Mouse (Mus musculus) heart, postnatal 4 days (tissue): ENCODE results near the gene Jtb. TPM values are rescaled to one million over a fixed set of nuclear protein-coding genes. Genes with fewer than 3 reads are reported as not detected.

Experiments
- DNase-seq: peaks from one replicate; pipeline ENCODE4 v3.0.0; 2021
- microRNA-seq, 2 experiments: library from miRNA; unstranded; fragments of <30 nt; microRNA quantifications; one replicate each; pipeline ENCODE4 v1.2.0; 2021 to 2022
- total RNA-seq, 2 experiments: library from RNA; stranded (reverse); gene quantifications; 2 replicates each; pipeline ENCODE4 v1.2.3; 2021

The Jtb gene
- total RNA-seq, 2 experiments from 2014 or later, result 40.9 to 47.4 TPM

GRCm38 (mm10) chr3:90264687-90265033 lies 33.3 kb downstream of the Jtb start:
- no peak for DNase-seq

GRCm38 (mm10) chr3:90265034-90265931 lies 33.9 kb downstream of the Jtb start, which contains the start of gene Dennd4b:
Gene Dennd4b, plus strand, starts transcription at chr3:90265185.
- peak; percentile 98 for DNase-seq

- peak; percentile 26 for DNase-seq
These were observed 34.7 kb downstream of the Jtb start for GRCm38 (mm10) chr3:90265932-90266741.

- no peak for DNase-seq
These were observed 35.7 kb downstream of the Jtb start for GRCm38 (mm10) chr3:90266901-90267775.

- no peak for DNase-seq
These were observed 36.8 kb downstream of the Jtb start for GRCm38 (mm10) chr3:90268190-90268589.

GRCm38 (mm10) chr3:90268971-90269370 lies 37.6 kb downstream of the Jtb start:
- DNase-seq, result no peak

GRCm38 (mm10) chr3:90270784-90271183 lies 39.4 kb downstream of the Jtb start:
- DNase-seq, result no peak

- no peak for DNase-seq
These were observed 40.8 kb downstream of the Jtb start for GRCm38 (mm10) chr3:90272170-90272569.

GRCm38 (mm10) chr3:90273855-90274254 lies 42.5 kb downstream of the Jtb start:
- DNase-seq, result no peak

- no peak for DNase-seq
These were observed 43.9 kb downstream of the Jtb start for GRCm38 (mm10) chr3:90275286-90275685.

- DNase-seq, result no peak
These were observed 45.5 kb downstream of the Jtb start for GRCm38 (mm10) chr3:90276858-90277257.

GRCm38 (mm10) chr3:90277793-90278192 lies 46.4 kb downstream of the Jtb start:
- no peak for DNase-seq

GRCm38 (mm10) chr3:90278211-90278610 lies 46.8 kb downstream of the Jtb start:
- no peak for DNase-seq

GRCm38 (mm10) chr3:90279216-90279615 lies 47.8 kb downstream of the Jtb start:
- DNase-seq, result no peak

- no peak for DNase-seq
These were observed 48.3 kb downstream of the Jtb start for GRCm38 (mm10) chr3:90279743-90280142.

GRCm38 (mm10) chr3:90280708-90281107 lies 49.3 kb downstream of the Jtb start:
- no peak for DNase-seq

GRCm38 (mm10) chr3:90284150-90284549 lies 52.8 kb downstream of the Jtb start:
- no peak for DNase-seq

Small RNAs within 50 kb of the gene (microRNA-seq; reads per million reads assigned to microRNA genes)
- gene Mir7012, result 0.35 to 0.61 reads per million in 2 experiments

Other genes starting within 250 kb of the Jtb start
- gene Hax1, start 232.8 kb upstream of the Jtb start, total RNA-seq, result 10 to 100 TPM; 39.0 to 44.5 TPM
- 10 to 100 TPM; 56.4 to 66.5 TPM for gene 4933434E20Rik, start 180.0 kb upstream of the Jtb start, total RNA-seq
- 100 to 1,000 TPM; 160 to 164 TPM for gene Ubap2l, start 179.0 kb upstream of the Jtb start, total RNA-seq
- 100 to 1,000 TPM; 127 to 134 TPM for gene Tpm3, start 158.9 kb upstream of the Jtb start, total RNA-seq
- gene Nup210l, start 127.5 kb upstream of the Jtb start, total RNA-seq, result under 1 TPM; 0.12 to 0.23 TPM
- gene Rps27, start 17.9 kb upstream of the Jtb start, total RNA-seq, result 1,000 to 10,000 TPM; 1,313 to 1,450 TPM
- gene Rab13, start 17.9 kb upstream of the Jtb start, total RNA-seq, result 10 to 100 TPM; 14.8 to 19.0 TPM
- gene Creb3l4, start 11.9 kb downstream of the Jtb start, total RNA-seq, result under 1 TPM; 0.18 to 0.19 TPM
- 100 to 1,000 TPM; 101 to 106 TPM for gene Slc39a1, start 16.6 kb downstream of the Jtb start, total RNA-seq
- 10 to 100 TPM; 18.0 to 18.8 TPM for gene Crtc2, start 22.6 kb downstream of the Jtb start, total RNA-seq
- gene Dennd4b, start 33.6 kb downstream of the Jtb start, total RNA-seq, result 10 to 100 TPM; 22.2 to 22.3 TPM
- 10 to 100 TPM; 59.5 to 62.0 TPM for gene Gatad2b, start 61.6 kb downstream of the Jtb start, total RNA-seq
- gene Slc27a3, start 158.3 kb downstream of the Jtb start, total RNA-seq, result 1 to 10 TPM; 3.4 to 3.9 TPM
- 10 to 100 TPM; 24.1 to 28.6 TPM for gene Ints3, start 202.0 kb downstream of the Jtb start, total RNA-seq
- 10 to 100 TPM; 30.4 to 33.0 TPM for gene Npr1, start 234.3 kb downstream of the Jtb start, total RNA-seq
- 10 to 100 TPM; 69.0 to 74.2 TPM for gene Ilf2, start 244.5 kb downstream of the Jtb start, total RNA-seq